Mouse (Mus musculus): ENCODE results near the gene Synpr. TPM values are rescaled to one million over a fixed set of nuclear protein-coding genes. Genes with fewer than 3 reads are reported as not detected.

The Synpr gene
- polyA plus RNA-seq, 3 experiments from 2014 or later, result not detected

DNA sequence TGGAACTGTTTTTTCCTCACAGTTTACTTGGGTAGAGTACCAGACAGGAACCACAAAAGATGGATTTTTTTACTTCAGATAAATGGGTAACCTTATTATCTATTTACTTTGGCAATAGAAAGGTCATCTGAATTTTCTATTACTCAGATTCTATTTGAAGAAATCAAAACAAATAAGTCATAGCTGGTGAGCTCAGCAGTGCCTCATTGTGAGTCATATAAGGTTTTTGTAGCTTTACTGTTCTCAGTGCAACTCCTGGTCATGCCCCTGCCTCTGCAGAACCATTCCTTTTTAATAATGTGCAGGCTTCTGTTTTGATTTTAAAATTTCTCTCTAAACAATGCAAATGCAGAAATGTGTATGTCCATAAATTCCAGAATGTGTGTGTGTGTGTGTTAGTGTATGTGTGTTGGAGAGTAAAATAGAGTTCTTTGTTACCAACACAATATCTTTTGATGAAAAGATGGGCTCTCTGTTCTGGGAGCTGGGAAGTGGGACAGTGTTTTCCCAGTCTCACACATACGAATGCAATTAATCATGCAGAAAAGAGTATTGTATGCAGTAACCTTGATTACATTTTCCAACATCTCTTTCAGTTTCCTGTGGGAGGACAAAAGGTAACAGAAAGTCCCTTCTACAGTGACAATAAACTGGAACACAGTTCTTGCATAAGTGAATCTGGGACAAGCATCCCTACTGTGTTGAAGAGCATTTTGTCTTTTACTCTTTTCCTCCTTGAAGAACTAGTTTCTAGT, 269.2 kb downstream of the Synpr start:
- no peak for ATAC-seq

GRCm38 (mm10) chr14:13554631-13555030, 270.1 kb downstream of the Synpr start:
- ATAC-seq, result no peak

DNA sequence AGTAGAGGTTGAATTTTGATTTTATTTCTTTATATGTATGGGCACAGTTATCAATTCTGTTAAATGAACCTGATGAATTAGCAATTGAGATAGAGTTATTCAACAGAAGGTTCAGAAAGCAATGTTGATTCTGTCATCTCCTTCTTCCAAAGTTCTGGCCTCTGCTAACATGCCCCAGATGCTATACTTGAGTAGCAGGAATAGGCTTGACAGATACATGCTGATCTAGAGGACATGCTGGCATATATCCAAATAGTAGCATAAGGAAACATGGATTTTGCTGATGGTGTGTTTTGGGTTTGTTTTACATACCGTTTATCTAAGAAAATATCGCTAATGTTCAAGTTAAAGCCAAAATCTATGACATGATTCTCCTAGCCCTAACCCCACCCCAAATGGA, 273.5 kb downstream of the Synpr start:
- ATAC-seq, result no peak

GRCm38 (mm10) chr14:13567250-13567649, 282.7 kb downstream of the Synpr start:
- no peak for ATAC-seq

DNA sequence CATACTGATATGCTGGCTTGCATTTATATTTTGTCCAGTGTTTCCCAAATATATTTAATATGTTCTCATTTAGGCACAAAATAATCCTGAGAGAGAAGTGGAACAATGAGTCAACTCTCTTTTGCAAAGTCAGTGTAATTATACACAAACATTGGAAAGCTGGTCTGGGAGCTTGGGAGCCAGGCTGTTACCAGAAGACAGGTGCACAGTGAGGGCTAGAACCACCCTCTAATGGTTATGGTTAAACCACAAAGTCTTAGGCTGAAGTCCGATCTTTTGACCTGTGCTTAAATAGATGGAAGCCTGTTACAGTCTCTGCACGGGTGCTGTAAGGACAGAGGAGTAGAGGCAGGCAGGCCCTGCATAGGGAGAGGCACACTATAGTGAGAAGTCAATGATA, 283.4 kb downstream of the Synpr start:
- ATAC-seq, result no peak

GRCm38 (mm10) chr14:13571941-13572340, 287.4 kb downstream of the Synpr start:
- ATAC-seq, result no peak

GRCm38 (mm10) chr14:13572530-13572929, 287.9 kb downstream of the Synpr start:
- ATAC-seq, result no peak

GRCm38 (mm10) chr14:13578101-13578500, 293.5 kb downstream of the Synpr start:
- no peak for ATAC-seq

DNA sequence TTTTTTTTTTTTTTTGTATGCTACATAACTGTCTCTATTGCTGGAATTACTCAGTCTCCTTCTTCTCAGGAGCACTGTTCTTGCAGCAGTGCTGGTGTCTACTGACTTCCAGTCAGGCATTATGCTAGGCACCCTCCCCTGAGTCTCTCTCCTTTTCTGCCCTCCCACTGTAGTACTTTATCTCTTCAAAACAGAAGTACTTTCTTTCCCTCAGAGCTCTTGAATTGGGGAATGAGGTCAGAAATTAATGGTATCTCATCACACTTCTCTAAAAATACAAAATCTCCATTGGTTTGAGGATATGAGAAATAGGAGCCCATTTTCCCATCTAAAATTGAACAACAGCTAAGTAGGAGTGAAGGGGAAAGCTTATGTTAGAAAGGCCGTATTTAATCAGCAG, 294.2 kb downstream of the Synpr start:
- no peak for ATAC-seq

- no peak for ATAC-seq
Measured at GRCm38 (mm10) chr14:13593321-13593940, 308.9 kb downstream of the Synpr start.

DNA sequence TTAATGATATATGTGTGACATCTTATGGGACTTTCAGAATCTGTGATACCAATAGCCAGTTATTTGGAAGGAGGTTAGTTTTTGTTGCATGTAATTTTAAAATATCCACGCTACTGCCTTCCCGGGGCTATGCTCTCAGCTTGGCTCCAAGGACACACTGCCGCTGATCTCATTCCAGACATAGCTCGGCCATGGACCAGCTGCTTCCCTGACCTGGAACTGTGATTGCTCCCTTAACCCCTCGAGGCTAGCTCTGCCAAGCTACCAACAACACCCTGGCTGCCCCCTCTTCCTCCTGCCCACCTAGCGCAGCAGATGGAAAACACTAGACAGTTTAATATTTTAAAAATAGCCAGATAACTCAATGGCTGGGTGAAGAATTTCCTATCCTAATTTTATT, 311.7 kb downstream of the Synpr start:
- ATAC-seq, result no peak

DNA sequence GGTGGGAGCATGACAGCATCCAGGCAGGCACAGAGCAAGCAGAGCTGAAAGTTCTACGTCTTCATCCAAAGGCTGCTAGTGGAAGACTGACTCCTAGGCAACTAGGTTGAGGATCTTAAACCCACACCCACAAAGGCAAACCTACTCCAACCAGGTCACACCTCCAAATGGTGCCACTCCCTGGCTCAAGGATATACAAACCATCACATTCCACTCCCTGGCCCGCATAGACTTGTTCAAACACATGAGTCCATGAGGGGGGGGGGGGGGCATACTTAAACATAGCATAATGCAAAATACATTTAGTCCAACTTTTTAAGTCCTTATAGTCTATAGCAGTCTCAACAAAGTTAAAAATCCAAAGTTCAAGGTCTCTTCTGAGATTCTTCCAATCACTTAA, 312.6 kb downstream of the Synpr start:
- no peak for ATAC-seq

DNA sequence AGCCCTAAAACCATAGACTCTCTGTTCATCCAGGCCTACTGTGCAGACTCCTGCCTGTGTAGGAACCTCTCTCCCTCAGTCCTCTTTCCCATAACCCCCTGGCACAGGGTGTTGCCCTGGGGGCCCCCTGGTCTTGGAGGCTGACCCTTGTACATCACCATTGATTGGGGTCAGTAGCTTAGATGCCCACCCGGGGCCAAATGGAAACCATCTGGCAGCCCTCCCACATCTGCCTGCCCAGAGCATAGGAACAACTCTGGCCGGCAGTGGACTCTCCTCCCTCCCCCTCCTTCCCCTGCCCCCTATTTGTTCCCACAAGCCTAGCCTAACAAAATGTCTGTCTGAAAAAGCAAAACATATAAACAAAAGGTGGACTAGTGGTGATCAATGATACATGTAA, 336.0 kb downstream of the Synpr start:
- ATAC-seq, result no peak

DNA sequence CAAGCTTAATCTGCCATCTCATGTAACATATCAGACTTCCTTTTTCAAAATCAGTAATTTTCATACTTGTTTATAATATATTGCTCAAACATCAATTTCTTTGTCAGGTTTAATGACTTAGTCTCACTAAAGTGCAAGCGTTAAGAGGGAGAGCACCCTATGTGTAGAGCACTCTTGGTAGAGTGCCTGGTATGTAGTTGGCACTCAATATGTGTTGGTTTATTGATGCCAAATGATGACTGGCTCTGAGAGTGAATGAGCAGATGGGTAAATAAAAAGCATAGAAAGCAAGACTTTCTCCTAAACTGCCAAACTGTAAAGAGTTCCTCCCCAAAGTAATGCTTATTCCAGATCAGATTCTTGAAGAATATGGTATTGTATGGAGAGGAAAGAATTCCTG, 365.3 kb downstream of the Synpr start:
- no peak for ATAC-seq

DNA sequence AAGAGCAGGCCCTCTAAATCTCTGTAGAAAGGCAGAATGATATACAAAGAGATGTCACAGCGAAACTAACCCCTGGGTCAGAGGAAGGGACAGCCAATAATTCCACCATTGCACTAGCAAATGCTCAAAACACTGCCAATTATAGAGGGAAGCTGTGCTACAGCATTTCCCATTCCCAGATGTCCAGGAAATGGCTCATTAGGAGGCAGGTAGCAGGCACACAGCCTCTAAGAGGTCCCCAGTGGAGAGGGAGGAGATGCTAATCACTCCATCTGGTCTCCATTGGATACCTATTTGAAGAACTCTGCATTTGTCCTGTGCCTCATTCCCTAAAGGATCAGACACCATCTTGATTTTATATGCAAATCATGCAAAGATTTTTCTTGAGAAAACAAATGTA, 366.5 kb downstream of the Synpr start:
- no peak for ATAC-seq

- no peak for ATAC-seq
Measured at GRCm38 (mm10) chr14:13651541-13652298, 367.1 kb downstream of the Synpr start.

Measured in inflammation-experienced regulatory T-cells, adult 6 months (primary cell).